Mouse (Mus musculus): ENCODE results near the gene Edn1. TPM values are rescaled to one million over a fixed set of nuclear protein-coding genes. Genes with fewer than 3 reads are reported as not detected.

Gene Edn1
- total RNA-seq (2014; fragmentation: Nextera tagmentation): not detected in 2 replicates
- total RNA-seq (2017): 0.11 TPM in 1 of 2 replicates, not detected in the other
- polyA plus RNA-seq (2012): not detected in 2 replicates

DNA sequence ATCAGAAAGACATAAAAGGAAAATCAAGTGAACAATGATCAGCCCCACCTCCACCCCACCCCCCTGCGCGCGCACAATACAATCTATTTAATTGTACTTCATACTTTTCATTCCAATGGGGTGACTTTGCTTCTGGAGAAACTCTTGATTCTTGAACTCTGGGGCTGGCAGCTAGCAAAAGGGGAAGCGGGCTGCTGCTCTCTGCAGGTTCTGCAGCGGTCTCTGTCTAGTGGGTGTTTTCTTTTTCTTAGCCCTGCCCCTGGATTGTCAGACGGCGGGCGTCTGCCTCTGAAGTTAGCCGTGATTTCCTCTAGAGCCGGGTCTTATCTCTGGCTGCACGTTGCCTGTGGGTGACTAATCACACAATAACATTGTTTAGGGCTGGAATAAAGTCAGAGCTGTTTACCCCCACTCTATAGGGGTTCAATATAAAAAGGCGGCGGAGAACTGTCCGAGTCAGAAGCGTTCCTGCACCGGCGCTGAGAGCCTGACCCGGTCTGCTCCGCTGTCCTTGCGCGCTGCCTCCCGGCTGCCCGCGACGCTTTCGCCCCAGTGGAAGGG is at the start of gene Edn1:
Edn1 (plus strand) TSS at position 316 of the 561 bp plus-strand sequence.
- TF ChIP-seq GATA2 (IDR thresholded peaks at IDR 0.05; ENCODE audit: borderline replicate concordance, low read depth, low read length) (no peak), TAL1 (conservative IDR thresholded peaks at IDR 0.05; ENCODE audit: low read depth, low read length) (no peak), CTCF (IDR thresholded peaks at IDR 0.05; ENCODE audit: low read depth, low read length) (no peak), POLR2AphosphoS5 (IDR thresholded peaks at IDR 0.05; ENCODE audit: insufficient replicate concordance, low read depth, low read length) (no peak), GATA1 (IDR thresholded peaks at IDR 0.05; ENCODE audit: borderline replicate concordance, low read length) (no peak)
- H3K4me1 ChIP-seq (ENCODE audit: insufficient read depth, low read depth, low read length): no peaks in the 10 kb centered on the region
- no peaks in the 10 kb centered on the region for H3K27me3 ChIP-seq (ENCODE audit: insufficient read depth, low read length)
- no peak for ATAC-seq (ENCODE audit: extremely low read depth, insufficient number of reproducible peaks, low FRiP score, poor library complexity, severe bottlenecking)
- no peaks in the 10 kb centered on the region for H3K9me3 ChIP-seq (replicated peaks)
- no peak for DNase-seq (ENCODE audit: low spot score)
- no peaks in the 10 kb centered on the region for H3K36me3 ChIP-seq (replicated peaks)
- no peak within 1 kb of the TSS for H3K4me3 ChIP-seq (ENCODE audit: low read depth, low read length)

DNA sequence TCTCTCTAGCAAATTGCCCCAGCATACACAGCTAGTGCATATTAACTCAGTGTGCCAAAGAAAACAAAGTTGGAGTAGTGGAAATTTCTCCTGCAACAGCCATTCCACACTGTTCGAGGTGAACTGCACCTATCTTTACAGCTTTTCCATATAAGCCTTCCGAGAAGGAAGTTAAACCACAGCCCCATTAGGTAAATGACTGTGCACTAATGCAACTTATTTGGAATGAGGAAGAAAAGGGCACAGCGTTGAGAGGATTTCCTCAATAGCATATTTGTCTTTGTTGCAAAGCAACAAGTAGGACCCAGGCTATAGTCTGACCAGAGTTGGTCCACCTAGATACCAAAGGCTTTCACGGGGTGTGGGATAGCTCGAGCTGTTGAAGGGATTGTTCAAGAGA is 47.5 kb upstream of the Edn1 start:
- no peak for ATAC-seq (ENCODE audit: extremely low read depth, insufficient number of reproducible peaks, low FRiP score, poor library complexity, severe bottlenecking)
- TF ChIP-seq GATA2 (IDR thresholded peaks at IDR 0.05; ENCODE audit: borderline replicate concordance, low read depth, low read length) (no peak), CTCF (IDR thresholded peaks at IDR 0.05; ENCODE audit: low read depth, low read length) (no peak), GATA1 (IDR thresholded peaks at IDR 0.05; ENCODE audit: borderline replicate concordance, low read length) (no peak), POLR2AphosphoS5 (IDR thresholded peaks at IDR 0.05; ENCODE audit: insufficient replicate concordance, low read depth, low read length) (no peak), TAL1 (conservative IDR thresholded peaks at IDR 0.05; ENCODE audit: low read depth, low read length) (no peak)
- Histone ChIP-seq H3K4me1 (ENCODE audit: insufficient read depth, low read depth, low read length) (no peaks in the 10 kb centered on the region), H3K9me3 (replicated peaks) (no peaks in the 10 kb centered on the region), H3K4me3 (ENCODE audit: low read depth, low read length) (no peak overlapping the region), H3K36me3 (replicated peaks) (no peaks in the 10 kb centered on the region), H3K27me3 (ENCODE audit: insufficient read depth, low read length) (no peaks in the 10 kb centered on the region)
- DNase-seq (ENCODE audit: low spot score): no peak

GRCm38 (mm10) chr13:42255105-42255504 is 46.2 kb upstream of the Edn1 start:
- Histone ChIP-seq H3K4me3 (ENCODE audit: low read depth, low read length) (no peak overlapping the region), H3K9me3 (replicated peaks) (no peaks in the 10 kb centered on the region), H3K27me3 (ENCODE audit: insufficient read depth, low read length) (no peaks in the 10 kb centered on the region), H3K4me1 (ENCODE audit: insufficient read depth, low read depth, low read length) (no peaks in the 10 kb centered on the region), H3K36me3 (replicated peaks) (no peaks in the 10 kb centered on the region)
- TF ChIP-seq GATA1 (IDR thresholded peaks at IDR 0.05; ENCODE audit: borderline replicate concordance, low read length) (no peak), TAL1 (conservative IDR thresholded peaks at IDR 0.05; ENCODE audit: low read depth, low read length) (no peak), CTCF (IDR thresholded peaks at IDR 0.05; ENCODE audit: low read depth, low read length) (no peak), GATA2 (IDR thresholded peaks at IDR 0.05; ENCODE audit: borderline replicate concordance, low read depth, low read length) (no peak), POLR2AphosphoS5 (IDR thresholded peaks at IDR 0.05; ENCODE audit: insufficient replicate concordance, low read depth, low read length) (no peak)
- ATAC-seq (ENCODE audit: extremely low read depth, insufficient number of reproducible peaks, low FRiP score, poor library complexity, severe bottlenecking) (no peak), DNase-seq (ENCODE audit: low spot score) (no peak)

DNA sequence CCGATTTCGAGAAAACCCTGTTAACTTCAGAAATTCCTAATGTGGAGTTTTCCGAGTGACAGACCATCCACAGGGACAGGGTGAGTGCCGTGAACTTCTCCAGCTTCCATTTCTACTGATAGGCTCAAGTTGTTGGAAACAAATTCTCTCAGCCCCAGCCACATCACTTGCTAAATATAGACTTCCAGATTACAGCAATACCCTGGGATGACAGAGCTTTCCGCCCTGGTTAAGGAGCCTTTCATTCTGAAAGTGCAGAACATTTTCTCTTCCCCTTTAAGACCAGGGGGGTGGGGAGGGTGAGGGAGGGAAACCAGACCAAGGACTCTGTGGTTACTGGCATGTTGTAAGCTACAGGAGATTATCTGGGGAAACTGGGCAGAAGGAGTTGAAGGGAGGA is 42.9 kb upstream of the Edn1 start:
- Histone ChIP-seq H3K4me1 (ENCODE audit: insufficient read depth, low read depth, low read length) (no peaks in the 10 kb centered on the region), H3K27me3 (ENCODE audit: insufficient read depth, low read length) (no peaks in the 10 kb centered on the region), H3K4me3 (ENCODE audit: low read depth, low read length) (no peak overlapping the region), H3K36me3 (replicated peaks) (no peaks in the 10 kb centered on the region), H3K9me3 (replicated peaks) (no peaks in the 10 kb centered on the region)
- no peak for ATAC-seq (ENCODE audit: extremely low read depth, insufficient number of reproducible peaks, low FRiP score, poor library complexity, severe bottlenecking)
- TF ChIP-seq CTCF (IDR thresholded peaks at IDR 0.05; ENCODE audit: low read depth, low read length) (no peak), GATA1 (IDR thresholded peaks at IDR 0.05; ENCODE audit: borderline replicate concordance, low read length) (no peak), TAL1 (conservative IDR thresholded peaks at IDR 0.05; ENCODE audit: low read depth, low read length) (no peak), GATA2 (IDR thresholded peaks at IDR 0.05; ENCODE audit: borderline replicate concordance, low read depth, low read length) (no peak), POLR2AphosphoS5 (IDR thresholded peaks at IDR 0.05; ENCODE audit: insufficient replicate concordance, low read depth, low read length) (no peak)
- DNase-seq (ENCODE audit: low spot score): no peak

- DNase-seq (ENCODE audit: low spot score): no peak
- no peak for TF ChIP-seq GATA1 (IDR thresholded peaks at IDR 0.05; ENCODE audit: borderline replicate concordance, low read length)
- no peak for TF ChIP-seq POLR2AphosphoS5 (IDR thresholded peaks at IDR 0.05; ENCODE audit: insufficient replicate concordance, low read depth, low read length)
- no peak for TF ChIP-seq GATA2 (IDR thresholded peaks at IDR 0.05; ENCODE audit: borderline replicate concordance, low read depth, low read length)
- no peak for TF ChIP-seq TAL1 (conservative IDR thresholded peaks at IDR 0.05; ENCODE audit: low read depth, low read length)
- TF ChIP-seq CTCF (IDR thresholded peaks at IDR 0.05; ENCODE audit: low read depth, low read length): no peak
- ATAC-seq (ENCODE audit: extremely low read depth, insufficient number of reproducible peaks, low FRiP score, poor library complexity, severe bottlenecking): no peak
- Histone ChIP-seq H3K9me3 (replicated peaks) (no peaks in the 10 kb centered on the region), H3K4me3 (ENCODE audit: low read depth, low read length) (no peak overlapping the region), H3K4me1 (ENCODE audit: insufficient read depth, low read depth, low read length) (no peaks in the 10 kb centered on the region), H3K27me3 (ENCODE audit: insufficient read depth, low read length) (no peaks in the 10 kb centered on the region), H3K36me3 (replicated peaks) (no peaks in the 10 kb centered on the region)
Measured at GRCm38 (mm10) chr13:42260667-42261066, 40.6 kb upstream of the Edn1 start.

DNA sequence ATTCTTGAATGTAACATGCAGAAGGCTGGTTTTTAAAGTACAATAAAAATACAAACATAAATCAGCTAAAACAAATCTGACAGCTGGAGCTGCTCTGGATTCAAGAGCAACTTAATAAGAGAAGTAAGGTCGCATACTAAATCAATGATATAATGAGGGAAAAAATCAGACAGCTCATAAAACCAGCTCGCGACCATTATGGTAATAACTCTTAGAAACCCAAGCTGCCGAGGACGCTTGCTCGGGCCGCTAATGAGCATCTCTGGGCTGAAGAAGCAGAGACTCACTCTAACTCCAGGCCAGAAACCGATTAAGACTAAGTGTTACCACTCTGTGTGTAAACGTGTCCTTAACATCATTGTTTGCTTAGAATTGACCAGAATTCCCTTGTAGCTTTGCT is 31.2 kb upstream of the Edn1 start:
- TF ChIP-seq POLR2AphosphoS5 (IDR thresholded peaks at IDR 0.05; ENCODE audit: insufficient replicate concordance, low read depth, low read length): no peak
- no peak for TF ChIP-seq GATA2 (IDR thresholded peaks at IDR 0.05; ENCODE audit: borderline replicate concordance, low read depth, low read length)
- TF ChIP-seq GATA1 (IDR thresholded peaks at IDR 0.05; ENCODE audit: borderline replicate concordance, low read length): no peak
- TF ChIP-seq CTCF (IDR thresholded peaks at IDR 0.05; ENCODE audit: low read depth, low read length): no peak
- no peak for TF ChIP-seq TAL1 (conservative IDR thresholded peaks at IDR 0.05; ENCODE audit: low read depth, low read length)
- no peaks in the 10 kb centered on the region for H3K4me1 ChIP-seq (ENCODE audit: insufficient read depth, low read depth, low read length)
- DNase-seq (ENCODE audit: low spot score): no peak
- no peaks in the 10 kb centered on the region for H3K9me3 ChIP-seq (replicated peaks)
- no peaks in the 10 kb centered on the region for H3K36me3 ChIP-seq (replicated peaks)
- ATAC-seq (ENCODE audit: extremely low read depth, insufficient number of reproducible peaks, low FRiP score, poor library complexity, severe bottlenecking): no peak
- H3K27me3 ChIP-seq (ENCODE audit: insufficient read depth, low read length): no peaks in the 10 kb centered on the region; the same call in 1 of the 2 replicates
- no peak overlapping the region for H3K4me3 ChIP-seq (ENCODE audit: low read depth, low read length)
